Mouse (Mus musculus) adrenal gland, adult (tissue): ENCODE results near the gene Slx4ip.

ENCODE experiments used
- DNase-seq, 2 experiments: peaks; one replicate each; pipeline ENCODE4 v3.0.0; 2022 to 2023; ENCODE audit warnings: low spot score in 1 of 2; ENCODE audit not compliant: inconsistent age in 2 of 2

The Slx4ip gene

DNA sequence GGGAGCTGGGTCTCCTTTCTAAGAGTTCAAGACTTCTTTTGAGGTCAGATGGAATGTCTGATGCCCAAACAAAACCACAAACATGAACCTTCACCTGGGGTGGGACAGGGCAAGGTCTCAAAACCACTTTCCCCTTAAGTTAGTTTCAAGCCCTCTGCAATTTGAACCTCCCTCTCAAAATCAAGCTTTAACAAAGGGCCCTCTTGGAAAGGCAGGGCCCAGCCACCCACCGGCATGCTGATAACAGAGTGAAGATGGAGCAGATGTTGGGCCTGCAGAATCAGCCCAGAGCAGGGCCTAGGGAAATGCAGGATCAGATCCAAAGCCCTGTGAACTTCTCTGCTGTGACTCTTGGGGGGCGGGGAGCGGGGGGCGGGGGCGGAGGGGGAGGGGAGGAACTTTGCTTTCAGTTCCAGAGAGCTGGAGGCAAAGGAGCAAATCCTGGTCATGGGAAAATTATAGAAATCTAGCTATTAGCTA is 206.0 kb downstream of the Slx4ip start:
- DNase-seq, result no peak

DNA sequence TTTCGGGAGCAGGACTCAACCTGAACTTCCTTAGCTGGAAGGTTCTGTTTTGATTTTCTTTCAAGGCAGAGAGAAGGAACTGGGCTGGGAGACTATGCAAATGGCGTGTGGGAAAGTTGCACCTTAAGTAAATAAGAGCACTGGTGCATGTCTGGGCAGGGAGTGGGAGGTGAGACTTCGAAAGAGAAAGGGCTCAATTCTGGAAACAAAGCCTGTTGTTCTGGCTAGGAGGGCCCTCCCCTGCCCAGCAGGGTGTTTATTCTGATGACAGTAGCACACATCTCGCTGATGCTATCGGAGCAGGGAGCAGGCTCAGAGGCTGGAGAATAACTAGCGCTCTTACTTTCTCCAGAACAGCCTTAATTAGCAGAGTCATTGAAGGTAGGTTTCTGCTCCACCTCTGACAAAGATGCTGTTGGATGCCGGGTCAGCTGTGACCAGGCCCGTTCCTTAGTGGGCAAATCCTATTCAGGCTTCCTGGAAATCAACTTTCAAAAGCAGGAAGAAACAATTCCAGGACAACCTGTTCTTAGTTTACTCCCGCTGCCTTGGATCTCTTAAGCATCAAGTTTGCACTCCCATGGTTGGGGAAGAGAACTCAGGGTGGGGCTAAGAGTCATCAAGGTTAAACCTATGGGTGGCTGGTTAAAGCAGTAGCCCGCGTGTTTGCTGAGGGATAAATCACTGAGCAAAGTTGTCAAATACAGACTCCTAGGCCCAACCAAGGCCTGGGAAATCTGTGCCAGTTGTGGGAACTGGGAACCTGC is 207.4 kb downstream of the Slx4ip start:
- no peak for DNase-seq

DNA sequence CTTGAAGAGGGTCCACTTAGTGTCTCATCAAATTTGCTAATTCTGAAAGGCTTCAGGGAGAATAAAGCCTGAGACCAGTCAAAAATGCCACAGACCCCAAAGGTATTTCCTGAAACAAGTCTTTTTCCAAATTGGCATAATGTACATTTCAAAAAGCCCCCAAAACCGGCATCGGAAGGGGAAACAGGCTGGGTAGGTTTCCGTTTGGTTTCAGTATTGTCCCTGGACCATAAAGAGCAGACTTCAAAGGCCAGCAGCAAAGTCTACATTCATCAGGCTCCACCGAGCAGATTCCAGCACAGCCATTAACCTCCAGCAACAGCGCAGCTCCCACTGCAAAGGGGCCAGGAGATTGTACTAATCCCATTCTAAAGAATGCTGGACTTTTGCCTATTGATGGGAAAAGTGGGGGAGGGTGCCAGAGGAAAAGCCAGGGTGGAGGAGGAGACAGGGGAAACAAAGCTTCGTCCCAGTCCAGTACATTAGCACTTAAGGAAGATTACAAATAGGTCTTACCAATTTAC is 208.3 kb downstream of the Slx4ip start:
- no peak for DNase-seq

DNA sequence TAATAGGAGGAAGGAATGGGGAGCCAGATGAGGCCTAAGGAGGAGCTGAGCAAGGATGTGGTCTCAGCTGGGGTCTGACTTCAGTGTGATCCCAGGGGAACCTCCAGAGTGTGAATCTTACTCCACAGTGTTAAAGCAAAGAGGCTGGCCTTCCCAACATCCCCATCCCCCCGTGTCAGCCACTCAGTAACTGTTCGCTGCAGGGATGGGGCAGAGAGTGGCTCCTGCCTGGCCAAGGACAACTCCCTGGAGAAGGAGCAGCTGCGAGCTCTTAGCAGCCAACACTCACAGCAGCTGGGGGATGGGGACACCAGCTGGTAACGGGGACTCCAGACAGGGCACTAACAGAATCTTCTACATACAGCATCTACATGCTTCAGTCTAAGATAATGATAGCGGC is 210.1 kb downstream of the Slx4ip start:
- peak in 1 of 2 experiments; percentile 52 for DNase-seq

DNA sequence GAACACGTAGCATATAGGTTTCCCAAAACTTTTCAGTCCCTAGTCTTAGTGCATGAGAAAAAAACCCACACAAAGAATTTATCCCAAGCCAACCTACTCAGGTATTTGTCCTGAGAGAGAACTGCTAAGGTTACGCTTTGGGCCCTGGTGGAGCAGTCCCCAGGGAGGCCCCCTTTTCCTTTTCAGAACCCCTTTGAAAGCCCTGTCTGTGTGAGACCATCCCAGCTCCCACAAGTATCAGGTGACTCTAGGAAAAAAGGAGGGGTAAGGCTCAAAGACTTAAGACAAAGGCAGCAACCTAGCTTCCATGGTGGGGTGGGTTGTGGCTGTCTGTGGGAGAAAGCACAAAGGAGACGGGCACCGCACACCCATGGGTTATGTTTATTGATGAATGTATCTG is 216.2 kb downstream of the Slx4ip start:
- DNase-seq, result no peak

DNA sequence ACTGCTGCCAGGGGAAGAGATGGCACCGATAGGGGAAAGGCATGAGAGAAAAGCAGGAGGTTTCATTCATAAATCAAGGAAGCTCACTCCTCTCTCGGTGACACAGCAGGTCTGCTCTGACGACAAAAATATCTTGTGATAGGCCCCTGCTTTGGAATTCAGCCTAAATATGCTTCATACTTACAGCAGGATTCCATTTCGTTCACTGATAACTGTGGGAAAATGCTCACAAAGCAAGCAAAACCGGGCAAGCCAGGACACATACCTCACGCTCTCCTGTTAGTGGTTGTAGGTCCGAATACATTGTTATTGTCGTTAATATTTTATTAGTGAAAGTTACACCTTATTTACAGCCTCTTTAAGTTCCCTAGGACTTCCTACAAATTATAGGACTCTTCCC is 216.9 kb downstream of the Slx4ip start:
- no peak for DNase-seq

DNA sequence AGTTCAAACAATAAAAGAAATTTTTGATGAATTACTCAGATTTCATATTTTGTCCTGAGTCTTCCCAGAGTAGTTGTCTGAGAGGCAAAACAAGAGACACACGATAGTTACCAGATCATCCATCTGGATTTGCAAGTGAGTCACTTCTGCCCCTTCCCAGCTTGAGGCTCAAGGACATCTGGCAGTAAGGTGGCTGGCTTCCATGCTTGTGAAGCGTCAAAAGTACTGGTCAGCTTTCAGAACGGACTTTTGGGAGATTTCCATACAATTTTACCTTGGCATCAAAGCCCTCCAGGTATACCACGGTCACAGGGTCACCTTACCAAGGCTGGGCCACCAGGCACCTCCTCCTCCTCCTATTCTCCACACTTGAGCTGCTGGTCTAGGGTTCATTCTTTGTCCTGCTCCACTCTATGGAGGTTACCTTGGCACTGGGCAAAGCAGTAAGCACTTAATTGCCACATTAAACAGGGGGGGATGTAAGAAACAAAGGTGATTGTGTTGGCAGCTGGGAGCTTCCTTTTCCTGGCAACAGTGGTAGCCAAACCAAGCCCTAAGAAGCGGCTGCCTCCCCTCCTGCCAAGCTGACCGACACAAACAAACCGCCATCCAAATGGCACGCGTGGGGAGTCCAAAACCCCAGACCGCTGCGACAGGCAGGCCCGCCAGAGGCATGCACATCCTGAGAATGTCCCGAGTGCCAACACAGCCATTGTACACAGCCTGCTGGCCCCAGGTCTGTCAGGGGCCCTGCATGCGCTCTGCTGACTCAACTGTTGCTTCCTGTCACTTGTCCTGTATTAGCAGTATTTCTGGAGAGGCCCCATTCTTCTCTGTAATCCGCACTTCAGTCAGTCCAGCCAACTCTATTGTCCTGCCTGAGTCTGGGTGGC is 218.5 kb downstream of the Slx4ip start:
- DNase-seq, result peak; percentile 44 to 78

DNA sequence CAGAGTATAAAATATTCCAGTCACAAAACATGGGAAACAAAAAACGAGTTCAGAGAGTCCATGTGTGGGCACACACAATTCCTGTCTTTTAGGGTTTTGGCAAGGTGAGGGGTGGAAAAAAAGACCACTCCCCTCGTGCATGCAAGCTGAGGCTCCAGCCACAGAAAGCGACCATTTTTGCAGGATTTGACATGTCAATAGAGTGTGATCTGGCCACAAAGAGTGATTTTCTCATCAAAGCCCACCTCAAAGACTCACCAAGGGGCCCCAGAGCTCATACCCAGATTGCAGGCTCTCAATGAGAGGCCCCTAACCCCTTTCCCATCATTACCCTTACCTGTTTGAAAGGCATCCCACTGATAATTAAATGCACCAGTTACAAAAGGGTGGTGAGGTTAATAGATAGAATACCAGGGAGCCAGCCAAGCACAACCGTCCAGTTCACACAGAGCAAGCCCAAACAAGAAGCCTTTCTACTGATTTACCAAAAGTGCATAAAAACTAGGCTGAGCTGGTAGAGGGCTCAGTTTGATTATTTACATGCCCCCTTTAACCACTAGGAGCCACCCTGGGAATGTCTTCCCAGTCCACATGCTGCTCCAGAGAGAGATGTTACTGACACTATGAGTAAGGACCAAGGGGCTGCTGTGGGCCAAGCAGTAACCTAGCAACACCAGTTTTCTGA is 219.3 kb downstream of the Slx4ip start:
- DNase-seq, result no peak

DNA sequence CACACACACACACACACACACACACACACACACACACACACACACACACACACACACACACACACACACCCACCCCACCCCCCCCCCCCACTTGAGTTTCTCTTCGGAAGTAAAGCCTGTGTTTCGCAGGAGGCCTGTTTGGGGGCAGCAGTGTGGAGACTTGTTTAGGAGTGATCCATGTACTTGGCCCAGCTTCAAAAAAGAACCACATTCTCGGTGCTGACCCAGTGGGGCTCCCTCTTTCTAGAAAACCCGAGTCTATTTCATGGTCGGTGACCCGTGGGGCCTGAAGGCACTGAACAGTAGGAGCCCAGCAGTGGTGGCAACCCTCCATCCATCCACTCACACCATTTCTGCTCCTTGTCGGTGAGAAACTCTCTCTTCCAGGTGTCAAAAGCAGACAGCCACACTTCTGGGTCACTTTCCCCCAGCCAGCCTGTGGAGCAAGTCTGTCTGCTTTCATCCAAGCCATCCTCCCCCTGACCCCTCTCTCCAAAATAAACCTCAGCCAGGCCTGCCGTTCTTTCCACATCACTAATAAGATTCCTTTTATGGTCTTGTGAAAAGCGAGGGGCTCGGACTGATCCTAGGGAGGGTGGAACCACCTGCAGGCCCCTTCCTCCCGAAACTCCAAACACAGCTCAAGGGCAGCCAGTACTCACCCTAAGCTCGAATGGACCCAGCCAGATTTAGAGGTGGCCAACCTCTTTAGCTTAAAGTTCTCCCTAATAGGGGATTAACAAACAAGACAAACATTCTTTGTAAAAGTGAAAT is 222.5 kb downstream of the Slx4ip start:
- DNase-seq, result peak; percentile 16 to 47

DNA sequence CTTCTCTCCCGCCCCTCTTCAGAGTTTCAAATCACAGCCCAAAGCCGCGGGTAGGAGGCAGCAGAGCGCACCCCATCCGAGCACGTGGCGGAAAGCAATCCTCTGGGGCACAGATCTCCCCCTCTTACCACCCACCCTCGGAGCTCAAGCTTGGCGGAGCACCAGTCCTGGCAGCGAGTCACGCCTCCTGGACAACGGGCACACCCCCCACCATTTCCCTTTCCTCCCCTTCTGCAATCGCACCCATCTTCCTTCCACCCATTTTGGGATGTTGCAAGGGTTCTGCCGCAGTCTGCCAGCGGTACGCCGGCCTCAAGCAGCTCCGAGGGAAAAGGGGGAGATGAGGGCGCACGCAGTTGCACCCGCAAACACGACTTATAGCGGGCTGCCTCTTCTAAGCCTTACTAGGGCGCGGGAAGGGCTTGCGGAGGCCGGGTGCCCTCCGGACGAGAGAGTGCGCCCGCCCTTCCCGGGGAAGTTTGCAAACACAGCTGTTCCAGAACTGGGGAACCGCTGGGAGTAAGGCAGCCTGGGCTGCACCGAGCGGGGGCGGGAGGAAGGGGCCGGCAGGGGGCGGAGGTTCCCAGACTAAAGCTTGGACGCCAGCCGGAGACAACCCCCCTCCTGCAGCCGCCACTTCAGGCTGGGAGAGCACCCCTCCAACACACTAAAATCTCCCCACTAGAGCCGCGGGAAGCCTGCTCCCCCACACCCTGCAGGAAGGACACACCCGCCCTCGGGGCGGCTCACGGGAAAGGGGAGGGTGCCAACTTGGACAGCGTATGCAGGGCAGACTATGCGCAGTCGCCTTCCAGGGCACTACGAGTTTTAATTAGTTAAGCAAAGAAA is 223.5 kb downstream of the Slx4ip start:
- DNase-seq, result peak; percentile 85 to 93

DNA sequence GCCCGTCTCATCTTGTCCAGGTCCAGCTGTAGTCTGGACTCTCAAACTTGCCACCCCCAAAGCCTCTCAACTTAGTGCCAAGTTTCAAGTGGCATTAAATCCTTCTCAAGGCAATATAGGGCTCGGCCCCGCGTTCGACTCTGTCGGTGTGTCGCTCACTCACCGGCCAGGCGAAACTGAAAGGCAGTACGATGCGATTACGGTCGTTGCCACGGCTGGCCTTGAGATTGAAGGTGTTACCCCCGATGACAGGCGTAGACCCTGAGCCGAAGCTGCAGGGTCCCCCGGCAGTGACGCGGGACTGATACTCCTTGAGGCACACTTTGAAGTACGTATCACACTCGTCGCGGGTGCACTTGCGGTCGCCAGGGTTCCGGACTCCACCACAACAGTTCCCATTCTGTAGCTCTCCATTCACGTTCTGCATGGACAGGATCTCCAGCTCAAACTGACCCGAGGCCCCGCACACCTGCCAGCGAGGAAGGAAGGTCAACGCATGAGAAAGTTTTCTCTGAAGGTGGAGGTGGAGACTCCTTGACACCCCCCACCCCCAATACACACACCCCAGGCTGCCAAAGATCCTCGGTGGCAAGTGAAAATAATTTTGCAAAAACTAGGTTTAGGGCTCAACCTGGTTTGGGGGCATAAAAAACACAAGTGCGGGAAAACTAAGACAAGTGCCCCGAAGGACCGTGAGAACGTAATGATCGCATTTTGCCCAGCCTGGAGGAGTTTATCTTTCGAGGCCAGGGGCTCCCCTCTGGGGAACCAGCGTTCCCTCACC is 224.4 kb downstream of the Slx4ip start:
- DNase-seq, result peak; percentile 42 to 82

DNA sequence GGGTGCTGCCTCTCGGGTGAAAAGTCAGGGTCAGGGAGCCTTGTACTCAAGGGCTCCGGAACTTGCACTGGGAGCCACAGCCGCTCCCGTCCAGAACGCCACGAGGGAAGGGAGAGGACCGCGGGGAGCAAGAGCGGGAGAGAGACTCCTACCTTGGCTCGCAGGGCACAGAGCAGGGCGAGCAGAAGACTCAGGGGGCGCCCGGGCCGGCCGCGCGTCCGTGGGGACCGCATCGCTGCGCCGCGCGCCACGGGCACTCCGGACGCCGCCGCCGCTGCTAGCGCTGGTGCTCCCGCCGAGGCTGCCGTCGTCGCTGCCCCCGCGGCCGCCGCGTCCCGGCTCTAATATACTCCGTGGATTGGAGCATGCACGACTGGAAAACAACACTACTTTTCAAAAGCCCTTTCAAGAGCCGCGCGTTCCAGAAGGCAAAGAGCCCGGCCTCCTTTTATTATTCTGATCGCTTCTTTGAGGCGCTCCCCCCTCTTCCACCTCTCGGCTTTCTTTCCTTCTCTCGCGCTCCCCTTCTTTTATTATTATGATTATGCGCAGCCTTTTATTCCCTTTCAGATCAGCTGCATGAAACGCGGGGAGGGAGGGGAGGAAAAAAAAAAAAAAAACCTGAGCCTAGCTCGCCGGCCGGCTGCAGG is 225.1 kb downstream of the Slx4ip start, which contains the start of gene Jag1:
Gene Jag1 (minus strand): TSS at position 620 of the 650 bp plus-strand sequence.
- peak; percentile 60 to 88 for DNase-seq

DNA sequence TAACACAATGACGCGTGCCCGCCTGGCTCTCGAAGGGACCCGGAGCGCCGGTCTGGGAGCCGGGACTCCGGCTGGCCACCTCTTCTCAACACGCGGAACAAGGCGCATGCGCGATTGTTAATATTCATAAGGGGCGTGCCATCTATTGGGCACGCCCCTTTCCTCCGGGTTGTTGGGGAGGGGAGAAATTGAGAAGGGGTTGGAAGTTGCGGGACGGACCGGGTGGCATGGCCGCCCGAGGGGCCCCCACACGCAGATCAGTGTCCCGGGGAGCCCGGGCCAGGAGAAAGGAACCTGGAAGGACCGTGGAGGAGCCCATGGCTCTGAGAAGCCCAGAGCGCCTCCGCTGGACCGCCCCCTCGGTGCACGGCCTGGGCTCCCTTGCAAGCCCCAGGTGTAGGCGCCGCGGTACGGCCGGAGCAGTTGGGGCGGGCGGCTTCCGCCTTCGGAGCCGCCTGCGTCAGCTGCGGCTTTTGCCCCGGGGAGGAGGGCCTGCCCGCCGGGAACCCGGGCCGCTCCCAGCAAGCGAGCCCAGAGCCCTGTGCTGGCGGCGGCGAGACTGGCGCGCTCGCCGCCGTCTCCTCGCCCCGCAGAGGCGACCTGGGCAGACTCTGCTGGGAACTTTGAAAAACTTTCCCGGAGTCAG is 225.8 kb downstream of the Slx4ip start:
- DNase-seq, result peak; percentile 94 to 98

DNA sequence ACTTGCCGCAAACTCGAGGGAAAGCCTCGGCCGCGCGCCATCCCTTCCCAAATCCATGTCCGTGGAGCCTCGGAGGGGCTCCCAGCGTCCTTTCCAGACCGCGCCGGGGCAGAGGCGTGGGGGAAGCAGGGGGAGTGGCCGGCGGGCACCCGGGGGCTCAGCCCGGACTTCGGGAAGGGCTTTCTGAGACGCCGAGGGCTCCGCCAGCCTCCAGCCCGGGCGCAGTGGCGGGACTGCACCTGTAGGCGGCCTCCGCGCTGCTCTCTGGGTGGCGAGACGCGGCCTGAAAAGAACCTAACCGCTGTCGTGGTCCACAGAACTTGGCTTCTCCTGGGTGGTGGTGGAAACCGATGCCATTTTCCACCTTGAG is 226.3 kb downstream of the Slx4ip start:
- peak; percentile 89 to 96 for DNase-seq
